27 mouse cellular contexts compared by ENCODE assay signal in genomic region chr17:73298981-73299380, GRCm38 (mm10).
"Had no signal": no experiment of that assay in that cellular context is flagged by ENCODE, and none has a peak within 500 bp of the region (broad histone marks: within the 10 kb centered on the region; RNA-seq: fewer than 3 reads in every experiment).

No protein-coding gene starts in this region.

- H3K4me1 ChIP-seq: intestine, embryonic 15.5 days had no signal

- H3K27me3 ChIP-seq: hindbrain, embryonic 12.5 days; hindbrain, embryonic 15.5 days had no signal

- H3K36me3 ChIP-seq: heart, embryonic 12.5 days; heart, embryonic 13.5 days; heart, embryonic 15.5 days; hindbrain, embryonic 10.5 days; hindbrain, embryonic 12.5 days; hindbrain, embryonic 13.5 days; hindbrain, embryonic 15.5 days; intestine, embryonic 15.5 days; kidney, embryonic 15.5 days had no signal

- H3K27ac ChIP-seq: heart, embryonic 13.5 days; heart, embryonic 15.5 days; hindbrain, embryonic 10.5 days; hindbrain, embryonic 12.5 days; hindbrain, embryonic 13.5 days; hindbrain, embryonic 14.5 days; hindbrain, embryonic 15.5 days; hindbrain, postnatal 0 days; intestine, embryonic 15.5 days; kidney, embryonic 15.5 days; kidney, postnatal 0 days; layer of hippocampus, adult 2 months; left cerebral cortex, adult 2 months had no signal

- DNase-seq: heart, postnatal 14 days; heart, postnatal 4 days; kidney, adult 11 months; kidney, adult 18-20 months; kidney, adult 2 months; kidney, adult 8-10 months; kidney, adult 9 months; kidney, postnatal 10 days; kidney, postnatal 14 days; kidney, postnatal 36 days; kidney, postnatal 4 days; layer of hippocampus, adult 9-11 months; layer of hippocampus, postnatal 36 days had no signal

- H3K9me3 ChIP-seq: heart, embryonic 13.5 days; heart, embryonic 15.5 days; hindbrain, embryonic 10.5 days; hindbrain, embryonic 12.5 days; hindbrain, embryonic 13.5 days; hindbrain, embryonic 15.5 days; intestine, embryonic 15.5 days; kidney, embryonic 15.5 days had no signal

- H3K4me3 ChIP-seq: heart, embryonic 12.5 days; heart, embryonic 13.5 days; heart, embryonic 15.5 days; hindbrain, embryonic 10.5 days; hindbrain, embryonic 12.5 days; hindbrain, embryonic 13.5 days; hindbrain, embryonic 15.5 days; intestine, embryonic 15.5 days; kidney, embryonic 15.5 days; layer of hippocampus, adult 2 months; left cerebral cortex, adult 2 months had no signal
